Mouse (Mus musculus) fat pad, adult 2 months (tissue): ENCODE measurements around the gene Pou2f1.

ENCODE experiments used
- DNase-seq: peaks from one replicate; pipeline ENCODE4 v3.0.0-alpha.2; 2011; ENCODE audit warnings: low read depth, low spot score; ENCODE audit errors: extremely low read depth

Pou2f1 gene

GRCm38 (mm10) chr1:165848881-165849280 lies 153.6 kb downstream of the Pou2f1 start:
- DNase-seq, result no peak

GRCm38 (mm10) chr1:165848417-165848816 lies 154.1 kb downstream of the Pou2f1 start:
- DNase-seq, result no peak

DNA sequence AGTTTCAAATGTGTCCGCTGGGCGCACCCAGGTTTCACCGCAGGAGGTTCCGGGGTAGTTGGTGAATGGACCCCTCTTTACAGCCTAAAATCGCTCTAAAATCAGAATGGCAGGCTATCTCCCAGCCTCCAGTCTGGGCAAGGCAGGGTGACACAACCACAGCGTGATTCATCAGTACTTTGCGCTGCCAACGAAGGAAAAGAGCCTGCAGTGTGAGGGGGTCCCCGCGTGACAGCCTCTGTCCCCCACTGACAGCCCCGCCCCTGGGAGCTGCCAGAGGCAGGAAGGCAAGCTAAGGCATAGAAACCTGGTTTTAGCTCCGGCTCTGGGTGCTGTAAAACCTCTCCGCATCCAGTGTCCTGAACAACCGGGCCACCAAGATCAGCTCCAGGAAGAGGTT lies 157.1 kb downstream of the Pou2f1 start:
- DNase-seq, result no peak

DNA sequence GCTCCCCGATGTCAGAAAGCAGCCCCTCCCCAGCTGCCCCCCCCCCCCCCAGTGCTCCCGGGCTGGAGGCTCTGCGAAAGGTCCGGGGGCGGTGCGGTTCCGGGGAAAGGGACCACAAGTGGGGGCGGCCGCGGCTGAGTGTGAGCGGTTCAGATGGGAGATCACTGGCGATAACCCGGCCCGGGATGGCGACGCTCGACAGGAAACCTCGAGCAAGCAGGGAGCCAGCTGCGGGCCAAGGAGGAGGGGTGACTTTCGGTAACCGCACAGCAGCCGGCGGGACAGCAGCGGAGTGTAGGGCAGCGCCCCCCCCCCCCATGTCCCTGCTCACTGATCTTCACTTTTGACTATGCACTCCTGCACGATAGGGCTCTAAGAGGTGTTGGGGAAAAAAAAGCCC lies 157.5 kb downstream of the Pou2f1 start:
- no peak for DNase-seq

- DNase-seq, result no peak
Observed at GRCm38 (mm10) chr1:165844466-165844951, 158.0 kb downstream of the Pou2f1 start.

DNA sequence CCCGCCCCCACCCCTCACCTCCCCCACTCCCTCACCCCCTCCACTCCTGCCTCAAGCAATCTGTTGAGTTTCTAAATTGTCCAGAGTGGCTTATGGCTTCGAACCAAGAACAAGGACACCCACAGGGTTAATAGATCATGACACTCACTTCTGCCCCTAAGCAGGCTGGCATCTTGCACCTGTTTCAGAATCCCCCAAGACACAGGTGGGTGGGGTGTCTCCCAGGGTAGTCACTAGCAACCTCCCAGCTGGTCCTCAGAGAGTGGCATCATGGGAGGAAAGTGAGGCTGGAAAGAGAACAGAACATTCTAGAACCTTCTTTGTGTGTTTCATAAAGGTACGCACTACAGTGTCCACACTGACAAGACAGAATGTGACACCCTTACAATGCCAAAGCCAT lies 158.9 kb downstream of the Pou2f1 start:
- no peak for DNase-seq

DNA sequence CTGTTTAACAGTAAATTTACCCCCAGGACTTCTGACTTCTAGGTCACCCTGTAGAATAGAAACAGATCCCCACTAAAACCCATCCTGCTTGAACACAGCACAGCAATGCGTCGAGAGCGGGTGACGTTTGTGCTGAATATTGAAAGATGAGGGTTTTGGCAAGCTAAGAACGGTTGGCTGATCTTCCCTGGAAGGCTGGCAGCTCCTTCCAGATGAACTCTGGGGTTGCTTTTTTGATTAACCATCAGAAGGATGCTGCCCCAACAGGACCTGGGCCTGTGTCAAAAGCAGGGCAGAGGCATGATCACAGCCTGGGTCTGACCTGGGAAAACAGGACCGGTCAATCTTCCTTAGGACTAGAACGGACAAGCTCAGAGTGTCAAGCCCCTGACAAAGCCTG lies 160.3 kb downstream of the Pou2f1 start:
- DNase-seq, result no peak

DNA sequence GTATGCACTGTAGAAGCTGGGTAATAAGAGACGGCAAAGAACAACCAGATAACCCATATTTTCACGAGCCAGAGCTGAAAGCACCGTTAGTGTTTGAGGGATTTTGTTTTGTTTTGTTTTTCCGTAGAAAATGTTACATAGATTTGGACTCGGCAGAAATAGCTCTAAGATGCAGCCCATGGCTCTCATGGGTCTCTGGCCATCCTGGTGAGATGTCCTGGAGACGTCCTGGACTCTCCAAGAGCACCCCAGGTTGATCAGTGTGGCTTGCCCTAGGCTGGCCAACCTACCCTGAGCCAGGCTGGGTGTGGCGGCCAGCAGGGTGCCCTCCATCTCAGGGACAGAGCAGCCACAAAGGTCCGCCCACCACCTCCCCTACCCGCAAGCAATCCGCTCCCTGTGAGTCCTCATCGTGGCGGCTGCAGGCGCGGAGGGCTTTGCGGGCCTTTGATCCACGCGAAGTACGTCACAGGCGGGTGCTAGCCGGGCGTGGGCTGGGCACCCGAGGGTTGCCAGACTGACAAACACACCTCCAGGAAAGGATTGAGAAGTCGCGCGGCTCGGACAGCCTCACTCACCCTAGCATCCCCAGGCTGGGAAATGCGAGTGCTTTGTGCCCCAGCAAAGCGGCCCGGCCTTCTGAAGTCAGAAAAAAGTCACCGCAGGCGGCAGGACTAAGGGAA lies 161.8 kb downstream of the Pou2f1 start:
- DNase-seq, result no peak

DNA sequence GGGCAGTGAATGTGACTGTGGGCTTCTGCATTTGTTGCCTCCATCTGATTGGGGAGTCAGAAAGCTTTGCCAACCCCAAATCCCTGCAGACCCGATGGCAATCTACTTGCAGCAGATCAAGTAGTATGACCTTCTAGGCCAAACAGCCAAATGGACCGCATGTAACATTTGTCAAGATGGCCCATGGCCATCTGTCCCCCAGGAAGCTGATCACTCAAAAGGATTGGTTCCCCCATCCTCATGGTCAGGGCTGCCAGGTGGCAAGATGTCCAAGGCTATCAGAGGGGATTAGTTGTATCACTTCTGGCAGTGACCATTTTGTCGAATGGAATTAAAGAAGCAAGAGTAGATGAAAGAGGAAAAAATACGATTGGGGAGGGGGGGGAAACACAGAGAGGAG lies 163.3 kb downstream of the Pou2f1 start:
- no peak for DNase-seq

DNA sequence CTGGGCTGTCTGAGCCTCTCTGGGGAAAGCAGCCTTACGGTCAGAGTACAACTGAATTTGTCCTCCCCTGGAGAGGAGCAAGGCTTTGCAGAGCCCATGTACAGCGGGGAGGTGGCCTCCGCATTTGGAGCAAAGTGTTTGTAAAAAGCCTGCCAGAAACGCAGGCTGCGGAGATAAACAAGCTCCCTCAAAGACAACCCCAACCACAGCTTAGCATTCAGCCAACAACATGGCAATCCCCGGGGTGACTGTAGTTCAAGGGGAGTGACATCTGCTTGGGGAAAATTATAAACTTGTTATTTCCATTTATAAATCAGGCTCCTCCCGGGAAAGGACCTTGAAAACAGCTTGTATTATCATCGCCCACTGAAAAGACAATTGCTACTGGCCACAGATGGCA lies 164.9 kb downstream of the Pou2f1 start:
- DNase-seq, result no peak

DNA sequence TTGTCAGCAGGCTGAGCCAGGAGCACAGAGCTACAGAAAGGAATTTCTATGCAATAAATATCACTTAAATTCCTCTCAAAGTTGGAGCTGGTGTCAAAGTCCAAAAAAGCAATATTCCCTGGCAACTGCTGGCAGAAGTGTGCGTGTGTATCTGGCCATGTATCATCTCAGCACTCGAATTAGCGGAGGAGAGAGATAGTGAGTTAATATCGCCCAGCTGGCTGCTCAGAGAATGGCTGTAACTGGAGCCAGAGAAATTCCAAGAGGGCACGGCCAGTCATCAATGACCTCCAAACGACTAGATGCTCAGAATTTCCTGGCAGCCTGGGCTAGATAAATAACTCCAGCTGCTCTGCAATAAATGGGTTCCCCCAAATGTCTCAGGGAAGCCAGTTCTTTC lies 166.0 kb downstream of the Pou2f1 start:
- no peak for DNase-seq

DNA sequence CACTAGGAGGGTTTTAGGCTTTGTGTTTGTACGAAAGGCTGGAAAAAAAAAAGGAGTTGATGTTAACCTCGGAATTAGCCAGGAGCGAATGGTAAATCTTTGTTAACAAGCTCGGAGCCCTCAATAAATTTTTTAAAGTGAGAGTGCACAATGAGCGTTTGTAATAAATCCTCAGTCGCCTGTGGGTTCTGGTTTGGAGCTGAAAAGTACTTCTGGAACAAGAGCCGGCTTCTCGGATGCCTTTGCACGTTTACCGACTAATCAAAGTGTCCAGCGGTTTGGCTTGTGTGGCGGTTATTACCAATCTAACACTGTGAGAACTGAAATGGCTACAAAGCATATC lies 167.9 kb downstream of the Pou2f1 start:
- no peak for DNase-seq

DNA sequence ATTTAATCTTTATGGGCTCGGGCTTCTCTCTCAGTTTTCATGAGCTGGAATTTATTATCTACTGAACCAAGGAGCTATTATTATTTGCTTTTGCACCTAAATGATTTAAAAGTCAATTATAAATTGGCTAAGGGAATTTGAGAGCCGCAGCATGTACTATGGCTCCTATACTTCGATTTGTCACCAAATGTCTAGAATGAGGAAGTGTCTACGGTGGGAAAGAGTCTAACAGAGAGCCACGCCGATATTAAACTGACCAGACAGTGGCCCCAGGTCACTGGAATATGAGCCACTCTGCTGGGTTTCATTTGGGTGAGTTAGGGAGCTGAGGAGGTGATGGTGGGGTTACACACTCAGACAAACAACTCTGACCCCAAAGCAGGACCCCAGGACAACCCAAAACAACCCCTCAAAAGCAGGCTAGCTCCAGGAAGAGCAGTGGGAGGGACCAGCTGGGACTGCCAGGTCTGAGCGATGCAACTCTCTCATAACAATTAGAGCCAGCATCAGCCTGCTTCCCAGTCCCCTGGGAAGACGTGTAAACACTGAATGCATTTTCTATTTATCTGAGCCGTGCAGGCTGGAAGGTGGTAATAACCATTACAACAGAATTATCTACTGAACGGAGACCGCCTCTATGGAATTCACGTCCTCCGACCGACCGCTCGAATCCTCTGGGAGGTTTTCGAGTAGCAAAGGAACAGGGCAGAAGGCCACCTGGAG lies 168.4 kb downstream of the Pou2f1 start:
- no peak for DNase-seq

DNA sequence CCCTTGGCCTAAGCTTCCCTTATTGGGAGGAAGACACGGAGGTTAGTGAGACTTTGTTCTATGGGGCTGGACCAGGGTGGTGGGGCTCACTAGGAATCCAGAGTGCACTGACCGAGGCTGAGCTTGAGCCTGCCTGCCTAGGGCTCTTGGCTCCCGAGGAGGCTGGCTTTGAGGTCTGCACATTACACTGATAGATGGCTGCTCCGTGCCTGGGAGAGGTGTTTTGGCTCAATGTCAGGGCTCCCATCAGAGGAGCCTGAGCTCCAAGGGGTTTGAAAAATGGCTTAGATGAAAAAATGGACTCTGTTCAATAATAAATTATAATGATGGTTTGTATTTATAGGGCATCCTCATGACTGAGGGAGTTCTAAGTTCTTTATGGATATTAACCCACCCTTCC lies 169.2 kb downstream of the Pou2f1 start:
- DNase-seq, result no peak

GRCm38 (mm10) chr1:165829890-165830289 lies 172.6 kb downstream of the Pou2f1 start:
- no peak for DNase-seq

DNA sequence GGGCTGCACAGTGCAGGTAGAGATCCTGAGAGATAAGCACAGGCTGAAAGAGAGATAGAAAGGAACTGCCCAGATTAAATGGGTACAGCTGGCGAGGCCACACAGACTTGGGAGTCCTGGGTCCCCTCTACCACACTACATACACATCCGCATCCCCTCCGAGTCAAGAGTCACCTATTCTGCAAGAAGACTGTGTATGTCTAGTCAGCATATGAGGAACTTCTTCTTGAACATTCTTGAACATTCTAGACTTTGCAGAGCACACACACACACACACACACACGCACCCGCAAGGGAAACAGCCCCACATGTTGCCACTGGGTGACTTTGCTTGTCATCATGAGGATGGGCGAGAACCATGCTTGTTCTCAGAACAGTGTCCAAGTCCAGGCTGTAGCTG lies 173.9 kb downstream of the Pou2f1 start:
- no peak for DNase-seq

DNA sequence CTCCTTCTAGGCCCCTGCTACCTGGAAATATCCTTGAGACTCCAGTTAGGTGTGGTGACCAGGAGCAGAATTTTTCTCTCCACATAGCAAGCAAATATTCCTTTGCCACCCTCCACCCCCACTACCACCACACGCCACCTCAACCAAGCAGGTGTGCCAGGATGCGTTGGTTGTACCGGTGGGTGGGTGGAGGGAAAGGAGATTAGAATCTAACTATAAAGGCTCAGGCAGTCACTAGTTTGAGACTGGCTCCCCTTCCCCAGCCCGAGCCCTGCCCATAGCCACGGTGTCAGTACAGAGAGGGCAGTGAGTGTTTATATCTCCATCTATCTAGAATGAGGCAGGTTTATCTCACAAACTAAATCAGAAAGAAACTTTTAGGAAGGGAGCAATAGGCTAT lies 174.3 kb downstream of the Pou2f1 start:
- no peak for DNase-seq

DNA sequence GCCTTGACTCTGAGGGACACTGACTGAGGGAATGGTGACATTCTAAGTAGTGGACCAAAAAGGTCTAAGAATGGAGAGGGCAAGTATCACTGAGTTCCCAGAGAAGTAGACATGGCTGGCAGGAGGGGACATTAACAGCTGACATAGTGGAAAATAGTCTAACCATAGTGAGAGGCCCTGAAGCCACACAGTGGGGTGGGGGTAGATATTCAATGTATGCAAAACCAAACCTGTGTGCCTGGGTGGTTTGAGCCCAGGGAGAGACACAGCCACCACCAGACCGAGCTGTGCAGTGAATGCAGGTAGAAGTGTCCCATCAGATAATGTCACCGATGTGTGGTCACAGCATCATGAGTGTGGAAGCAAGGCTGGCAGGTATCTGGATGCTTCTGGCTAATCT lies 180.4 kb downstream of the Pou2f1 start:
- no peak for DNase-seq

DNA sequence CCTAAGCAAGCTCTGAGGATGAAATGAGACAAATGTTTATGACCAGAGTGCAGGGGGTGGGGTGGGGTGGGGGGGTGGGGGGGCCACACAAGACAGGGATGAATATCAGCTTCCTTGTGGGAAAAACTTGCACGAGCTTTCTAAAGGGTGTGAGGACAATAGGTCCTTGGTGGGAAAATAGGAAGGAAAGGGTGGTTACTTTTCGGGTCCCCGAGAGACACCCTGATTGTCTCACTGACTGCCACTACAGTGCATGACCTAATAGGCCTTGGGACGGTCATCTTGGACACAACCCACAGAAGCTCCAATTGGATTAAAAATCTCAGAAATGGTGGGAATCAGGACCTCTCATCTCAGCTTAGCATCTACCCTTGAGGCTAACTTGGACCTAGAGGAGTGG lies 183.3 kb downstream of the Pou2f1 start:
- DNase-seq, result no peak

DNA sequence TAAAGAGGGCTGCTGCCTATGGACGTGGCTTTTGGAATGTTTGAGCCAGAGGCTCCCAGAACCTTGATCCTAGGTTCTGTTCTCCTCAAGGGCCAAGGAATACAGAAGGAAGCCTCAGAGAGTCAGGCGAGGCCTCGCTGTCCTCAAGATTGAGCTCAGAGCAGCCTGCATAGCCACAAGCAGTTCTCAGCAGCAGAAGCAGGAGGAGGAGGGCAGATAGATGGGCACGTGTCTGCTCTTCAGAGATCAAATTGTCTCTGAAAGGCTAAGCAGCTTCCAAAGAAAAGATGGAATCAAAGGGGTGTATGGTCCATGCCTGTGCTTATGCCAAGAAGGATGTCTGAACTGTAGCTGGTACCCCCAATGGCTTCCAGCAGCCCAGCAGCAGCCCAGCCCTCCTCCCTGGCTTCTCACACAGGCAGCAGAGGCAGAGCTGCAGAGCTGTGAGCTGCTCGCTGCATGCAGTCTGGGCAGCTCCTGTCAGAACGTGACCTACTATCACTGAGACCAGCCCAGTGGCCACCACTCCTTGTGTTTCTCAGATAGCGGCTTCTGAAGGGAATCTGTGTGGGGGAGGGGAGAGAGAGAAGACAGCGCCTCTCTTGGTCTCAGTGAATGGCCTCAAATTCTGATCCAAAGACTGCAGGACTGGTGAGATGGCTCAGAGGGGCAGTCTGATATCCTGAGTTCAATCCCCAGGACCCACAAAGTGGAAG lies 184.2 kb downstream of the Pou2f1 start:
- DNase-seq, result no peak

GRCm38 (mm10) chr1:165817264-165817663 lies 185.2 kb downstream of the Pou2f1 start:
- DNase-seq, result no peak

DNA sequence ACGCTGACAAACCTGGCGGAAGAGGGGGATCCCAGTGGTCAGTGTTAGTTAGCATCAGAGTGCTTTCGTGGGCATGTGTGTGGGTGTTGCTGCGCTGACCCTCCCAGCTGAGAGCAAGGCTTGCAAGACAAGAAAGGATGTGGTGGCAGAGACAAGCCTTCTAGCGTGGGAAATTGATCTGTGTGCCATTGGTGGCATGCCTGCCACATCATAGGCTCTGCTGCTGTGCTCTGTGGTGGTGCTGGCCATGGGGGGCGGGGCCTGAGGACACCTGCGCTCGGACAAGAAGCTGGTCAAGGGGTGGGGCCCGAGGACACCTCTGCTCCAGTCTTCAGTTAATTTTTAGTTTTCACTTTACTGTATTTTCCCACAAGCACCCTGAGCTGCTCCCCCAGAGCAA lies 186.1 kb downstream of the Pou2f1 start:
- DNase-seq, result no peak
